Mouse (Mus musculus) left cerebral cortex, adult 8-10 months (tissue): ENCODE measurements around the gene Myh11. TPM values are rescaled to one million over a fixed set of nuclear protein-coding genes. Genes with fewer than 3 reads are reported as not detected.

ENCODE experiments used
- DNase-seq, 2 experiments: peaks; one replicate each; pipeline ENCODE4 v3.0.0; 2022; ENCODE audit warnings: low spot score in 2 of 2
- total RNA-seq, 4 experiments: library from RNA; stranded (reverse); gene quantifications; 2 replicates each; pipeline ENCODE4 v1.2.4; 2022

Myh11 gene
- total RNA-seq, 4 experiments from 2014 or later: 3.3 to 5.0 (median 4.4) TPM

GRCm38 (mm10) chr16:14272374-14272965 lies 18.7 kb downstream of the Myh11 start:
- DNase-seq: no peak

- no peak for DNase-seq
Measured at GRCm38 (mm10) chr16:14265203-14265920, 25.8 kb downstream of the Myh11 start.

- no peak for DNase-seq
Measured at GRCm38 (mm10) chr16:14264504-14264903, 26.7 kb downstream of the Myh11 start.

GRCm38 (mm10) chr16:14263241-14263640 lies 27.9 kb downstream of the Myh11 start:
- no peak for DNase-seq

- no peak for DNase-seq
Measured at GRCm38 (mm10) chr16:14262410-14262809, 28.8 kb downstream of the Myh11 start.

GRCm38 (mm10) chr16:14258856-14259255 lies 32.3 kb downstream of the Myh11 start:
- DNase-seq: no peak

- DNase-seq: no peak
Measured at GRCm38 (mm10) chr16:14253586-14253985, 37.6 kb downstream of the Myh11 start.

GRCm38 (mm10) chr16:14252877-14253276 lies 38.3 kb downstream of the Myh11 start:
- DNase-seq: no peak

- no peak for DNase-seq
Measured at GRCm38 (mm10) chr16:14249913-14250312, 41.3 kb downstream of the Myh11 start.

- DNase-seq: no peak
Measured at GRCm38 (mm10) chr16:14242553-14242952, 48.6 kb downstream of the Myh11 start.

GRCm38 (mm10) chr16:14242059-14242458 lies 49.1 kb downstream of the Myh11 start:
- DNase-seq: no peak

- DNase-seq: peak; percentile 20 to 69
Measured at GRCm38 (mm10) chr16:14237100-14237723, 54.0 kb downstream of the Myh11 start.

GRCm38 (mm10) chr16:14215156-14215555 lies 76.0 kb downstream of the Myh11 start:
- peak; percentile 11 to 21 for DNase-seq

- no peak for DNase-seq
Measured at GRCm38 (mm10) chr16:14198798-14199197, 92.4 kb downstream of the Myh11 start.

GRCm38 (mm10) chr16:14195427-14195826 lies 95.7 kb downstream of the Myh11 start:
- peak in 1 of 2 experiments; percentile 37 for DNase-seq

GRCm38 (mm10) chr16:14194164-14194950 lies 96.8 kb downstream of the Myh11 start:
- no peak for DNase-seq

- DNase-seq: no peak
Measured at GRCm38 (mm10) chr16:14185516-14185915, 105.7 kb downstream of the Myh11 start.

- DNase-seq: peak in 1 of 2 experiments; percentile 17
Measured at GRCm38 (mm10) chr16:14183856-14184255, 107.3 kb downstream of the Myh11 start.

- DNase-seq: no peak
Measured at GRCm38 (mm10) chr16:14182360-14182759, 108.8 kb downstream of the Myh11 start.

- no peak for DNase-seq
Measured at GRCm38 (mm10) chr16:14180163-14180733, 110.9 kb downstream of the Myh11 start.

- no peak for DNase-seq
Measured at GRCm38 (mm10) chr16:14178041-14178440, 113.1 kb downstream of the Myh11 start.
